Mouse (Mus musculus): ENCODE data around the gene Spcs3. TPM values are rescaled to one million over a fixed set of nuclear protein-coding genes. Genes with fewer than 3 reads are reported as not detected.

The Spcs3 gene
- 37.6 and 42.2 TPM in 2 replicates for polyA plus RNA-seq (2015; fragmentation: Nextera tagmentation; extraction: Ambion mirVana)

GRCm38 (mm10) chr8:54529382-54530296 lies at the start of gene Spcs3, which contains the start of gene Asb5:
Gene Spcs3, minus strand, starts transcription at chr8:54529998.
Gene Asb5, plus strand, starts transcription at chr8:54529580.

Other genes starting within 250 kb of the Spcs3 start
- gene Asb5, start 418 bp downstream of the Spcs3 start, polyA plus RNA-seq (2015; fragmentation: Nextera tagmentation; extraction: Ambion mirVana), result 12.5 and 12.7 TPM in 2 replicates
- gene Spata4, start 70.8 kb upstream of the Spcs3 start, polyA plus RNA-seq (2015; fragmentation: Nextera tagmentation; extraction: Ambion mirVana), result 0.28 TPM in 1 of 2 replicates, not detected in the other

Data from neural tube, postnatal 0 days (tissue).